Mouse (Mus musculus): ENCODE measurements at regions not wholly inside any gene's neighbourhood (a gene's known extent, or its start where the extent isn't known, plus 50 kb on each side); places are given as distances from the start of the nearest gene placed in this dataset.

DNA sequence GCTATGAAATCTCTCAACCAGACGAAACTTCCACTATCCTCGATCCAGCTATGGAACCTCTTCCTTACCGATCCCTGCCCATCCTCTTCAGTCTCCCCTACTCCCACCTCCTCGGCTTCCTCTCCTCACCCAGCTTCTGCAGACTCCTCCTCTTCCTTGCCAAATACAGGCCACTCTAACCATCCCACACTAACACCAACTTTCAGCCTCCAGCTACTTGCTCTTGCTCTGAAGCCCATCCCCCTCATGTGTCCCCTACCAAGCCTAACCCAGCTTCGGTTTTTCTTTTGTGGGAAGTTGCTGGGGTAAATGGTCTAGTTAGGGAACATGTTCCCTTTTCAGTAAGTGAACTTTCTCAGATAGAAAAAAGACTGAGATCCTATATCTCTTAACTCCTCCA lies 80.8 kb downstream of the Tmem17 start:
- H3K4me3 ChIP-seq (ENCODE audit: low read depth, low read length): no peak overlapping the region
- H3K4me1 ChIP-seq (ENCODE audit: control insufficient read depth, insufficient read depth, low read length): 0 out of 2 replicates have a peak, but pooled peaks cover 2% of the 10 kb centered on the region
- H3K36me3 ChIP-seq (ENCODE audit: control insufficient read depth, insufficient read depth, low read length): no peaks in the 10 kb centered on the region
- H3K27me3 ChIP-seq (ENCODE audit: control insufficient read depth, insufficient read depth, low read length): no peaks in the 10 kb centered on the region
- no peak overlapping the region for H3K4me2 ChIP-seq (ENCODE audit: low read depth)
- no peak overlapping the region for H3K27ac ChIP-seq (ENCODE audit: low read depth, low read length)
- ATAC-seq (ENCODE audit: insufficient read depth, low FRiP score, low TSS enrichment): no peak
- WGBS: 92% methylated on average over 5 of the region's 5 CpGs
- no peaks in the 10 kb centered on the region for H3K9me3 ChIP-seq (ENCODE audit: control insufficient read depth, low read length)
- no peak for DNase-seq (ENCODE audit: low spot score)
- no peak overlapping the region for H3K9ac ChIP-seq (ENCODE audit: low read length)

DNA sequence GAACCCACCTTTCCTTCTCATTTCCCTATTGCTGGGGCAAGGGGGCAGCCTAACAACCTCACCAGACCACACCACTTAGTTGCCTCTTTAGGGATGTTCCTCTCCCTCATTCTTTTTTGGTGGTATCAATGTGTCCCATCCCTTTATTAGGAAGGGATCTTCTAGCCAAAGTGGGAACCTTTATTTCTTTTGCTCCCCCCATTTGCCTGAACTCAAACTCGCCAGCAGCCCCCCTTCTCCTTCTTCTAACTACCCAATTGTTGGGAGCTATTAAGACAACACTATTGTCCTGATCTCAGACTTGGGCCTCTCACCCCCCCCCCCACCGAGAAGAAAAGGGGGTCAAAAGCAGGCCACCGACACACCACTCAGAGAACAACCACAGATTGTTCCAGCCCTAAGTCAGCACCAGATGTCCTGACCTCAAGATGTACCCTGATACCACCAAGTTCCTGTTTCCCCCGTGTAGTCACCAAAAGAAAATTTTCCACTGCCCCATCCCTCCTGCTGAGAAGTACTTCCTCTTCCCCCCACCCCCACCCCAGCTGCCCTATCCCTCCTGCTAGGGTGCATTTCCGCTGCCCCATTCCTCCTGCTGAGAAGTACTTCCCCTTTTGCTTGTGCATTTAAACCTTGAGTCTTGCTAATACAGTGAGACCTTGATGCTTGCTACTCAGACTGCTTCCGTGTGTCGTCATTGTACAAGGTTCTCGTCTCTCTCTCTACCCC lies 84.4 kb downstream of the Tmem17 start:
- Histone ChIP-seq H3K4me3 (ENCODE audit: low read depth, low read length) (no peak overlapping the region), H3K36me3 (ENCODE audit: control insufficient read depth, insufficient read depth, low read length) (no peaks in the 10 kb centered on the region), H3K4me1 (ENCODE audit: control insufficient read depth, insufficient read depth, low read length) (no peaks in the 10 kb centered on the region), H3K4me2 (ENCODE audit: low read depth) (no peak overlapping the region), H3K9ac (ENCODE audit: low read length) (no peak overlapping the region), H3K9me3 (ENCODE audit: control insufficient read depth, low read length) (no peaks in the 10 kb centered on the region), H3K27ac (ENCODE audit: low read depth, low read length) (no peak overlapping the region), H3K27me3 (ENCODE audit: control insufficient read depth, insufficient read depth, low read length) (no peaks in the 10 kb centered on the region)
- no peak for ATAC-seq (ENCODE audit: insufficient read depth, low FRiP score, low TSS enrichment)
- 75% methylated on average over 8 of the region's 8 CpGs for WGBS
- no peak for DNase-seq (ENCODE audit: low spot score)

DNA sequence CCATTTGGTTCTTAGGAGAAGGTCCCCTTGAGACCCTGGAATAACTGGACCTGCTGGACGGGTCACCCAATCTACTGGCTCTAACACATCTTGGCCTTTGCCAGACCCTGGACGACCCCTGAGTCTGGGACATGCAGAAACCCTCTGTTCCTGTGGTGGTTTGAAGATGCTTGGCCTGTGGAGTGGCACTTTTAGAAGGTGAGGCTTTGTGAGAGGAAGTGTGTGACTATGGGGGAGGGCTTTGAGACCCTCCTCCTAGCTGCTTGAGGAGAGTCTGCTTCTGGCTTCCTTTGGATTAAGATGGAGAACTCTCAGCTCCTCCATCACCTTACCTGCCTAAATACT lies 84.9 kb downstream of the Tmem17 start:
- no peaks in the 10 kb centered on the region for H3K27me3 ChIP-seq (ENCODE audit: control insufficient read depth, insufficient read depth, low read length)
- H3K4me1 ChIP-seq (ENCODE audit: control insufficient read depth, insufficient read depth, low read length): no peaks in the 10 kb centered on the region
- no peaks in the 10 kb centered on the region for H3K9me3 ChIP-seq (ENCODE audit: control insufficient read depth, low read length)
- H3K9ac ChIP-seq (ENCODE audit: low read length): no peak overlapping the region
- no peak overlapping the region for H3K4me3 ChIP-seq (ENCODE audit: low read depth, low read length)
- ATAC-seq (ENCODE audit: insufficient read depth, low FRiP score, low TSS enrichment) (no peak), DNase-seq (ENCODE audit: low spot score) (no peak)
- 80% methylated on average over 2 of the region's 2 CpGs for WGBS
- H3K36me3 ChIP-seq (ENCODE audit: control insufficient read depth, insufficient read depth, low read length): no peaks in the 10 kb centered on the region
- no peak overlapping the region for H3K4me2 ChIP-seq (ENCODE audit: low read depth)
- H3K27ac ChIP-seq (ENCODE audit: low read depth, low read length): no peak overlapping the region

DNA sequence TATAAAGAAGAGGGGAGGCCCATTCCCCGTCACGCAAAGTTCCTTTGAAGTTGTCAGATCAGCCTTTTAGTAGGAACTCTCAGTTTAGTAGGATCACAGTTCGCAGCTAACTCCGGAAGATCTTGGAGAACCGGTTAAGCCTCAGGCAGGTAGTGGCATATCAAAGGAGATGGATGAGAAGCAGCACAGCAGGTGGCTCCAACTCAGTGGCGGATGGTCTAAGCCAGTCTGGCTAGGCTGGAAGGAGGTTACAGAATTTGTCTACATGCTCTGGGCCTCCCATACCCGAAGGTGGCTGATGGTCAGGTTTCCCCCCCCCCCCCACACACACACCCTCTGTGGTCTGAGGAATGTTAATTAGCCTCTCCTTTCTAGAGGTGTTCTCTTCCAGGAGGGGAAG lies 88.5 kb downstream of the Tmem17 start:
- 60% methylated on average over 7 of the region's 7 CpGs for WGBS
- Histone ChIP-seq H3K9ac (ENCODE audit: low read length) (no peak overlapping the region), H3K27ac (ENCODE audit: low read depth, low read length) (no peak overlapping the region), H3K4me2 (ENCODE audit: low read depth) (no peak overlapping the region), H3K9me3 (ENCODE audit: control insufficient read depth, low read length) (no peaks in the 10 kb centered on the region), H3K4me1 (ENCODE audit: control insufficient read depth, insufficient read depth, low read length) (no peaks in the 10 kb centered on the region), H3K4me3 (ENCODE audit: low read depth, low read length) (no peak overlapping the region), H3K27me3 (ENCODE audit: control insufficient read depth, insufficient read depth, low read length) (no peaks in the 10 kb centered on the region), H3K36me3 (ENCODE audit: control insufficient read depth, insufficient read depth, low read length) (no peaks in the 10 kb centered on the region)
- DNase-seq (ENCODE audit: low spot score): no peak
- ATAC-seq (ENCODE audit: insufficient read depth, low FRiP score, low TSS enrichment): no peak

- H3K9me3 ChIP-seq (ENCODE audit: control insufficient read depth, low read length): no peaks in the 10 kb centered on the region
- no peak overlapping the region for H3K9ac ChIP-seq (ENCODE audit: low read length)
- WGBS: 24% methylated on average over 3 of the region's 3 CpGs
- no peaks in the 10 kb centered on the region for H3K36me3 ChIP-seq (ENCODE audit: control insufficient read depth, insufficient read depth, low read length)
- ATAC-seq (ENCODE audit: insufficient read depth, low FRiP score, low TSS enrichment) (no peak), DNase-seq (ENCODE audit: low spot score) (no peak)
- H3K4me3 ChIP-seq (ENCODE audit: low read depth, low read length): no peak overlapping the region
- H3K27ac ChIP-seq (ENCODE audit: low read depth, low read length): no peak overlapping the region
- no peaks in the 10 kb centered on the region for H3K4me1 ChIP-seq (ENCODE audit: control insufficient read depth, insufficient read depth, low read length)
- no peaks in the 10 kb centered on the region for H3K27me3 ChIP-seq (ENCODE audit: control insufficient read depth, insufficient read depth, low read length)
- H3K4me2 ChIP-seq (ENCODE audit: low read depth): no peak overlapping the region
Observed at GRCm38 (mm10) chr11:22601977-22602376, 90.1 kb downstream of the Tmem17 start.

- WGBS: 82% methylated on average over 3 of the region's 3 CpGs
- no peak overlapping the region for H3K4me3 ChIP-seq (ENCODE audit: low read depth, low read length)
- no peaks in the 10 kb centered on the region for H3K4me1 ChIP-seq (ENCODE audit: control insufficient read depth, insufficient read depth, low read length)
- no peak overlapping the region for H3K27ac ChIP-seq (ENCODE audit: low read depth, low read length)
- H3K4me2 ChIP-seq (ENCODE audit: low read depth): no peak overlapping the region
- no peak for ATAC-seq (ENCODE audit: insufficient read depth, low FRiP score, low TSS enrichment)
- no peak for DNase-seq (ENCODE audit: low spot score)
- H3K27me3 ChIP-seq (ENCODE audit: control insufficient read depth, insufficient read depth, low read length): no peaks in the 10 kb centered on the region
- no peaks in the 10 kb centered on the region for H3K9me3 ChIP-seq (ENCODE audit: control insufficient read depth, low read length)
- H3K9ac ChIP-seq (ENCODE audit: low read length): no peak overlapping the region
- no peaks in the 10 kb centered on the region for H3K36me3 ChIP-seq (ENCODE audit: control insufficient read depth, insufficient read depth, low read length)
Observed at GRCm38 (mm10) chr11:22602610-22603009, 90.7 kb downstream of the Tmem17 start.

DNA sequence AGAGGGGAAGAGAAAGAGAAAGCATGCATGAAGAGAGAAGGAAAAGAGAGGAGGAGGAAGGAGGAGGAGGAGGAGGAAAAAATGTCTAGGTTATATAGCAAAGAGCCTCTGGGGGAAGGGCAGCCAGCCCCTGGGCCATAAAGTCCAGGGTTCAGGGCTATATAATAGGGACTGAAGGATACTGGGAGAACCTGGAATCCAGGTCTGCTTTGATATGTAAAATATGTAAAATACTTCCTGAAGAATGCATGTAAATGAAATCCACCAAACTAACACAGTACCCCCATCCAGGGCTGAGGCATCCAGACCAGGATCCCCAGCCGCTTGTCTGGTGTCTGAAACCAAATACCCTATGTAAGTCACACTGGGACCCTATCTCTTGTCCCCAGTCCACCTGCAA lies 91.5 kb downstream of the Tmem17 start:
- no peaks in the 10 kb centered on the region for H3K9me3 ChIP-seq (ENCODE audit: control insufficient read depth, low read length)
- 95% methylated on average over 1 of the region's 1 CpGs for WGBS
- no peak overlapping the region for H3K27ac ChIP-seq (ENCODE audit: low read depth, low read length)
- H3K36me3 ChIP-seq (ENCODE audit: control insufficient read depth, insufficient read depth, low read length): no peaks in the 10 kb centered on the region
- ATAC-seq (ENCODE audit: insufficient read depth, low FRiP score, low TSS enrichment) (no peak), DNase-seq (ENCODE audit: low spot score) (no peak)
- H3K4me2 ChIP-seq (ENCODE audit: low read depth): no peak overlapping the region
- H3K9ac ChIP-seq (ENCODE audit: low read length): no peak overlapping the region
- H3K27me3 ChIP-seq (ENCODE audit: control insufficient read depth, insufficient read depth, low read length): no peaks in the 10 kb centered on the region
- no peaks in the 10 kb centered on the region for H3K4me1 ChIP-seq (ENCODE audit: control insufficient read depth, insufficient read depth, low read length)
- H3K4me3 ChIP-seq (ENCODE audit: low read depth, low read length): no peak overlapping the region

DNA sequence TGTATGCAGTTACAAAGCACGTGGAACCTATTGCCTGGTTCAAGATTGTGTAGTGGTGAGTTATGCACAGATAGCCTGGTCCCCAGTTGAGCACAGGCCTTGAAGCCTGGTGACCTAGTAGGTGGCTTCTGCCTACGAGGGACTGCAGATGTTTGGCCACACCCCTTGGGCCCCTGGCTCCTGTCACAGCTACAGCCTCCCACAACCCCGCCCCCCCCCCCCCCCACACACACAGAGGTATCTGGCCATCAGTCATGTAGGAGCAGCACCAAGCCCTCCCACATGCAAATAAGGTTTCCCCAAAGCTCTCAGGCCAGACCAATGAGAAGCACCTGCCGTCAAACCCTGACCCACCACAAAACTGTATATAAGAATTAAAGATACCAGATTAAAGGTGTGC lies 94.5 kb downstream of the Tmem17 start:
- no peak for DNase-seq (ENCODE audit: low spot score)
- Histone ChIP-seq H3K4me2 (ENCODE audit: low read depth) (no peak overlapping the region), H3K4me1 (ENCODE audit: control insufficient read depth, insufficient read depth, low read length) (0 out of 2 replicates have a peak, but pooled peaks cover 2% of the 10 kb centered on the region), H3K4me3 (ENCODE audit: low read depth, low read length) (no peak overlapping the region), H3K27ac (ENCODE audit: low read depth, low read length) (no peak overlapping the region), H3K36me3 (ENCODE audit: control insufficient read depth, insufficient read depth, low read length) (no peaks in the 10 kb centered on the region), H3K9me3 (ENCODE audit: control insufficient read depth, low read length) (no peaks in the 10 kb centered on the region), H3K27me3 (ENCODE audit: control insufficient read depth, insufficient read depth, low read length) (no peaks in the 10 kb centered on the region), H3K9ac (ENCODE audit: low read length) (no peak overlapping the region)
- no peak for ATAC-seq (ENCODE audit: insufficient read depth, low FRiP score, low TSS enrichment)
- WGBS: 58% methylated on average over 4 of the region's 4 CpGs

- ATAC-seq (ENCODE audit: insufficient read depth, low FRiP score, low TSS enrichment): no peak
- 76% methylated on average over 5 of the region's 5 CpGs for WGBS
- H3K27me3 ChIP-seq (ENCODE audit: control insufficient read depth, insufficient read depth, low read length): no peaks in the 10 kb centered on the region
Observed at GRCm38 (mm10) chr11:22607645-22608044, 95.8 kb downstream of the Tmem17 start.

More at GRCm38 (mm10) chr11:22607645-22608044, 95.8 kb downstream of the Tmem17 start:
- Histone ChIP-seq H3K36me3 (ENCODE audit: control insufficient read depth, insufficient read depth, low read length) (no peaks in the 10 kb centered on the region), H3K4me1 (ENCODE audit: control insufficient read depth, insufficient read depth, low read length) (0 out of 2 replicates have a peak, but pooled peaks cover 2% of the 10 kb centered on the region), H3K27ac (ENCODE audit: low read depth, low read length) (no peak overlapping the region), H3K4me3 (ENCODE audit: low read depth, low read length) (no peak overlapping the region), H3K9ac (ENCODE audit: low read length) (no peak overlapping the region), H3K4me2 (ENCODE audit: low read depth) (no peak overlapping the region), H3K9me3 (ENCODE audit: control insufficient read depth, low read length) (no peaks in the 10 kb centered on the region)
- no peak for DNase-seq (ENCODE audit: low spot score)
